Mouse (Mus musculus) embryonic facial prominence, embryonic 14.5 days (tissue): ENCODE results near the gene Cobll1. TPM values are rescaled to one million over a fixed set of nuclear protein-coding genes. Genes with fewer than 3 reads are reported as not detected.

ENCODE experiments used
- ATAC-seq: fragments of 200-750 bp; cut with Nextera tagmentation; 2 replicates; pipeline ENCODE4 v1.8.0; 2017; ENCODE audit warnings: low read depth, moderate number of reproducible peaks, moderate TSS enrichment
- DNase-seq: peaks from one replicate; pipeline ENCODE4 v3.0.0-alpha.2; 2015; ENCODE audit warnings: low spot score
- H3K27ac ChIP-seq: fragments of 300-500 bp; sonication (generic); replicated peaks from 2 replicates; pipeline ENCODE4 v1.5.1; 2014; ENCODE audit warnings: low read depth, mild to moderate bottlenecking, low read length, moderate library complexity
- H3K27me3 ChIP-seq: fragments of 300-500 bp; sonication (generic); replicated peaks from 2 replicates; pipeline ENCODE4 v1.6.1; 2014; ENCODE audit warnings: low read length; ENCODE audit not compliant: control insufficient read depth, insufficient read depth
- H3K36me3 ChIP-seq: fragments of 300-500 bp; sonication (generic); 2 replicates; pipeline ENCODE4 v1.6.1; 2014; ENCODE audit warnings: low read length, mixed read lengths; ENCODE audit not compliant: control insufficient read depth, insufficient read depth
- H3K4me1 ChIP-seq: fragments of 300-500 bp; sonication (generic); 2 replicates; pipeline ENCODE4 v1.6.1; 2014; ENCODE audit warnings: antibody characterized with exemption, low read length; ENCODE audit not compliant: control insufficient read depth, insufficient read depth
- H3K4me2 ChIP-seq: fragments of 300-500 bp; sonication (generic); 2 replicates; pipeline ENCODE4 v1.6.1; 2014; ENCODE audit warnings: low read depth, mild to moderate bottlenecking, low read length, moderate library complexity, mixed read lengths
- H3K4me3 ChIP-seq: fragments of 300-500 bp; sonication (generic); 2 replicates; pipeline ENCODE4 v1.5.1; 2014; ENCODE audit warnings: low read depth, mild to moderate bottlenecking, low read length
- H3K9ac ChIP-seq: fragments of 300-500 bp; sonication (generic); 2 replicates; pipeline ENCODE4 v1.6.1; 2014; ENCODE audit warnings: low read depth, mild to moderate bottlenecking, low read length, moderate library complexity, mixed read lengths
- H3K9me3 ChIP-seq: fragments of 300-500 bp; sonication (generic); 2 replicates; pipeline ENCODE4 v1.6.1; 2016; ENCODE audit warnings: low read length; ENCODE audit not compliant: control insufficient read depth
- WGBS: fragments of 180-500 bp; shearing (Covaris S2); extraction: QIAGEN DNeasy Blood & Tissue Kit; methylation state at CpG from one replicate; pipeline ENCODE4 v1.1.7; 2014; 5-methylcytosine and 5-hydroxymethylcytosine counted together
- polyA plus RNA-seq: library from polyadenylated mRNA; unstranded; fragments of >200 nt; fragmentation: Nextera tagmentation; extraction: Ambion mirVana; gene quantifications from 2 replicates; pipeline ENCODE4 v1.2.1, GENCODE M21; 2014

Cobll1 gene
- polyA plus RNA-seq, 1 experiment from 2014 or later = 4.1 TPM

DNA sequence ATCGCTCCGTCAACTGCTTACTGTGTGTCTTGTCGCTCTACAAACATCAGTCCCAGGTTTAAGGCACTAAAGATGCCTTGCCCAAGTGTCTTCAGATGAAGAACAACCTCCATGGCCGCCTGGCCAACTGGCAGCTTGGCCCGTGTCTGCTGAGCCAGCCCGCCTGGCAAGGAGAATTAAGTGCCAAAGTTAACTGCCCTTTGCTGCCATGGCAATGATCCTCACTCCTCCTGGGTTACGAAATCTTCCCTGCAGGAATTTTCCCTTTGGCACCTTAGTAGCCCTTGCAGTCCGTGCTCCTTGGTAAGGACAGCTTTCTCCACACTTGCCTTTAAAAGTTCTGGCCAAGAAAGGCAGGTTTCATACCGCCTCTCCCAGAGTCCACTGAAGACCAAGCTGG is 20.9 kb downstream of the Cobll1 start:
- ATAC-seq (no peak), DNase-seq (no peak)
- H3K4me2 ChIP-seq = no peak overlapping the region
- no peaks in the 10 kb centered on the region for H3K27me3 ChIP-seq
- 90% methylated on average over 9 of the region's 9 CpGs for WGBS
- no peak overlapping the region for H3K9ac ChIP-seq
- H3K36me3 ChIP-seq = no peaks in the 10 kb centered on the region
- no peaks in the 10 kb centered on the region for H3K9me3 ChIP-seq
- H3K4me1 ChIP-seq = no peaks in the 10 kb centered on the region
- H3K27ac ChIP-seq = no peak overlapping the region
- no peak overlapping the region for H3K4me3 ChIP-seq

- no peaks in the 10 kb centered on the region for H3K9me3 ChIP-seq
- no peak overlapping the region for H3K27ac ChIP-seq
- no peak for DNase-seq
- H3K36me3 ChIP-seq = no peaks in the 10 kb centered on the region
- H3K9ac ChIP-seq = no peak overlapping the region
- H3K27me3 ChIP-seq = no peaks in the 10 kb centered on the region
- H3K4me2 ChIP-seq = no peak overlapping the region
- no peaks in the 10 kb centered on the region for H3K4me1 ChIP-seq
- no peak for ATAC-seq
- 84% methylated on average over 6 of the region's 6 CpGs for WGBS
- H3K4me3 ChIP-seq = no peak overlapping the region
Observed at GRCm38 (mm10) chr2:65217677-65218076, 21.5 kb downstream of the Cobll1 start.

DNA sequence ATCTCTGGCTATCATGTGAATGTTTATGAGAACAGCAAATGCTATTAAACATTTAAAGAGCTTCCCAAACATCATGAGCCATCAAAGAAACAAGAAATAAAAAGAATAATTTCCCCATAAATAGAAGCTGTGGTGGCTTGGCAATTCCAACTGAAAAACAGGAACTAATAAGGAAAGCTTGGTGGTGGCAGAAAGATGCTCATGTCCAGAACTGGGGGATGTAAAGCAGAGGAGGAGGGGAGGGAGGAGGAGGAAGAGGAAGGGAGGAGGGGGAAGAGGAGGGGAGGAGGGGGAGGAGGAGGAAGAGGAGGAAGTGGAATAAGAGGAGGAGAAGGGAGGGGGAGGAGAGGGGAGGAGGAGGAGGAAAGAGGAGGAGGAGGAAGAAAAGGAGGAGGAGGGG is 23.0 kb downstream of the Cobll1 start:
- Histone ChIP-seq H3K36me3 (no peaks in the 10 kb centered on the region), H3K9ac (no peak overlapping the region), H3K4me1 (no peaks in the 10 kb centered on the region), H3K4me2 (no peak overlapping the region), H3K9me3 (no peaks in the 10 kb centered on the region), H3K27ac (no peak overlapping the region), H3K4me3 (no peak overlapping the region), H3K27me3 (no peaks in the 10 kb centered on the region)
- DNase-seq = no peak
- ATAC-seq = no peak

DNA sequence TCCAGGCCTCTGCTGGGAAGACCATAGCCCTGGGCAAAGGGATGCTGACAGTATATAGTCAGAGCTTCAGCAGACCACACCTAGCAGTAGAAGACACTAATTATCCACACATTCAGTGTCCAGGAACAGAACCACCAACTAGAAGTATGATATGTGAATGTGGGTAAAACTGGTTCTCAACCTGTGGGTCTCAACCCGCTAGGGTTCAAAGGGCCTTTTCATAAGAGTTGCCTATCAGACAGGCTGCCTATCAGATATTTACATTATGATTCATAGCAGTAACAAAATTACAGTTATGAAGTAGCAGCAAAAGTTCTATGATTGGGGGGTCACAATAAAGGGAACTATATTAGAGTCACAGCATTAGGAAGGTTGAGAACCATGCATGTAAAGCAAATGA is 24.6 kb downstream of the Cobll1 start:
- Histone ChIP-seq H3K9ac (no peak overlapping the region), H3K36me3 (no peaks in the 10 kb centered on the region), H3K4me2 (no peak overlapping the region), H3K4me1 (no peaks in the 10 kb centered on the region), H3K4me3 (no peak overlapping the region), H3K27ac (no peak overlapping the region), H3K9me3 (no peaks in the 10 kb centered on the region), H3K27me3 (no peaks in the 10 kb centered on the region)
- ATAC-seq = no peak
- no peak for DNase-seq
- 97% methylated on average over 1 of the region's 1 CpGs for WGBS

- Histone ChIP-seq H3K9ac (no peak overlapping the region), H3K4me1 (no peaks in the 10 kb centered on the region), H3K27ac (no peak overlapping the region), H3K36me3 (no peaks in the 10 kb centered on the region), H3K4me2 (no peak overlapping the region), H3K9me3 (no peaks in the 10 kb centered on the region), H3K27me3 (no peaks in the 10 kb centered on the region), H3K4me3 (no peak overlapping the region)
- no peak for ATAC-seq
- DNase-seq = no peak
- WGBS = 82% methylated on average over 3 of the region's 3 CpGs
Observed at GRCm38 (mm10) chr2:65213675-65214074, 25.5 kb downstream of the Cobll1 start.

DNA sequence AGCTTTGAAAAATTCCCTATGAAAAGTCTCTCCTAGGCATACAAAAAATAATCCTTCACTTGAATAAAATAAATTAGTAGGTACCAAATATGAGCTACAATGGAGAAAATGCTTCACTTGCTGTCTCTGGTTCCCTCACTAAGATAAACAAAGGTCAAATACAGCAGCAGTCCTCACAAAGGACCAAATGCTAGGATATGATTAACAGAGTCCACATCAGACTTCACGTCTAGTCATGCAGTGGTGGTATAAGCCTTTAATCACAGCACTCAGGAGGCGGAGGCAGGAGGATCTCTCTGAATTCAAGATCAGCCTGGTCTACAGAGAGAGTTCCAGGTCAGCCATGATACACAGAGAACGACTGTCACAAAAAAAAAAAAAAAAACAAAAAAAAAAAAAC is 27.6 kb downstream of the Cobll1 start:
- no peak for DNase-seq
- 86% methylated on average over 3 of the region's 3 CpGs for WGBS
- H3K9ac ChIP-seq = no peak overlapping the region
- no peaks in the 10 kb centered on the region for H3K4me1 ChIP-seq
- ATAC-seq = no peak
- H3K4me2 ChIP-seq = no peak overlapping the region
- no peaks in the 10 kb centered on the region for H3K36me3 ChIP-seq
- no peaks in the 10 kb centered on the region for H3K9me3 ChIP-seq
- no peak overlapping the region for H3K4me3 ChIP-seq
- no peaks in the 10 kb centered on the region for H3K27me3 ChIP-seq
- no peak overlapping the region for H3K27ac ChIP-seq

DNA sequence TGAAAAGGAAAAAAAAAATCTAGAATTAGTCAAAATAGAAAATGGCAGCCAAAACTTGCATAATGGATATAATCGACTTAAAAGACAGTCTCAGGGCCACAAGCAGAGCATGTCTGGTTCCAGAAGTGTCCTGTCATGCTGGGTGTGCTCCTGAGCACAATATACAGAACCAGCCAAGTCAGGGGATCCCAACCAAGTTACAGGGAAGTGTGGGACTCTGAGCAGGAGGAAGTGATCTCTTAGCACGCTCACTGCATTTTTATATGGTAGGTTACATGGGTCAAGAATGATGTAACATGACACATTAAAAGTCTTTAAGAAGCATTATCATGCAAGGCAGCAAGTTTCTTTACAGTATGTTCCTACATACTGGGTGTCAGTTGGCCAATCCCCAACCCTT is 31.5 kb downstream of the Cobll1 start:
- H3K4me2 ChIP-seq = no peak overlapping the region
- no peak overlapping the region for H3K4me3 ChIP-seq
- no peaks in the 10 kb centered on the region for H3K9me3 ChIP-seq
- no peaks in the 10 kb centered on the region for H3K36me3 ChIP-seq
- H3K27ac ChIP-seq = no peak overlapping the region
- 78% methylated on average over 2 of the region's 2 CpGs for WGBS
- no peak for ATAC-seq
- H3K27me3 ChIP-seq = no peaks in the 10 kb centered on the region
- DNase-seq = no peak
- H3K9ac ChIP-seq = no peak overlapping the region
- H3K4me1 ChIP-seq = no peaks in the 10 kb centered on the region

DNA sequence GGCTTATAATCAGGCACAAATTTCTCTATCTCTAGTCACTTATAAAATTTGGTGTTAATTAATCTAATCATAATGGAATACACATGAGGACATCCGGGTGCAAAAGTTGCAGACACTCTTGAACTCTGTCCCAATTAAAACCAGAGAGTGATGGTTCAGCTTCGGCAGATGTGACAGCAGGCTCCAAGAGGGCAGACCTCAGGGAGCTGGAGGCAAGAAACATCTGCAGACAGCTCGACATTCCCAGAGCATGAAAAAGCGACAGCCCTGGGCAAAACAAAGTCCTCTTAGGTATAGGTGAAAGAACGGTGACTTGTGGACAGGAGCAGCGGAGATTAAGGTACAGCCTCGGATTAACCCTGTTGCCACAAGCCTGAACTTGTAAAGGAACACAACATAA is 35.5 kb downstream of the Cobll1 start:
- 35% methylated on average over 7 of the region's 7 CpGs for WGBS
- Histone ChIP-seq H3K9ac (no peak overlapping the region), H3K36me3 (no peaks in the 10 kb centered on the region), H3K4me3 (no peak overlapping the region), H3K27ac (no peak overlapping the region), H3K4me2 (no peak overlapping the region), H3K27me3 (no peaks in the 10 kb centered on the region), H3K9me3 (no peaks in the 10 kb centered on the region), H3K4me1 (no peaks in the 10 kb centered on the region)
- no peak for DNase-seq
- no peak for ATAC-seq

GRCm38 (mm10) chr2:65199706-65200105 is 39.5 kb downstream of the Cobll1 start:
- no peak overlapping the region for H3K27ac ChIP-seq
- DNase-seq (no peak), ATAC-seq (no peak)
- H3K4me1 ChIP-seq = no peaks in the 10 kb centered on the region
- H3K27me3 ChIP-seq = no peaks in the 10 kb centered on the region
- H3K4me2 ChIP-seq = no peak overlapping the region
- WGBS = 79% methylated on average over 9 of the region's 9 CpGs
- H3K9ac ChIP-seq = no peak overlapping the region
- H3K4me3 ChIP-seq = no peak overlapping the region
- no peaks in the 10 kb centered on the region for H3K36me3 ChIP-seq
- no peaks in the 10 kb centered on the region for H3K9me3 ChIP-seq
